Comparison of ENCODE assay signal across 25 mouse cellular contexts in the genomic region with DNA sequence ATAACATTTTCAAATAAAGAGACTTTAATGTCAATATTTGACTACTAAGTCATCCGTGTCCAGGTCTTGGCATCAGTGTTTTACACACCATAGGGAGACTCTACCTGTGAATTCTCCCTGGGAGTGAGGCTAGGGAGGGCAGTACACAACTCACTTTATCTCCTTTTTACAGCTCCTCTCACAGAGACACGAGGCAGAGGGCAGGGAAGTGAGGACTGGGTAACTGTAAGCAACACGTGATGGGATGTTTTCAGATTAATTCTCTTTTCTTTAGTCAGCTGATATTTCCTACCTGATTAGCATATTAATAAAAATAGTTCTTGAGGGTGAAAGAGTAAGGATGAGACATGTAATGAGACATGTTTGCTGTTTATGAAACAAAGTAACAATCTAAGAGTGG. TPM values are rescaled to one million over a fixed set of nuclear protein-coding genes. Genes with fewer than 3 reads are reported as not detected.
DNase-seq lines count a peak whose midpoint lies in the region; ATAC-seq and TF ChIP-seq lines count a peak whose summit lies in the region.
"Had no signal": no experiment of that assay in that cellular context is flagged by ENCODE, and none has a peak within 500 bp of the region (broad histone marks: within the 10 kb centered on the region; RNA-seq: fewer than 3 reads in every experiment).

No protein-coding gene starts in this region.

- H3K4me2 ChIP-seq in kidney, embryonic 15.5 days, result no peak overlapping the region
- H3K4me2 ChIP-seq in CH12.LX (ENCODE audit: insufficient read depth, low read depth, poor library complexity, severe bottlenecking), result 0 out of 2 replicates have a peak overlapping the region, but pooled peaks have one; percentile 50
- H3K4me2 ChIP-seq: heart, embryonic 13.5 days; hindbrain, embryonic 14.5 days had no signal

- H3K4me1 ChIP-seq in kidney, adult 2 months (ENCODE audit: control insufficient read depth, insufficient read depth, low read length), result peaks cover 2% of the 10 kb centered on the region; the same call in 1 of the 2 replicates
- H3K4me1 ChIP-seq in kidney, embryonic 15.5 days, result no peaks in the 10 kb centered on the region
- H3K4me1 ChIP-seq in CH12.LX (ENCODE audit: control insufficient read depth in 1 of 2, insufficient read depth in 2 of 2) (peaks cover 28 to 72% of the 10 kb centered on the region in 2 experiments), MEL (ENCODE audit: control insufficient read depth in 1 of 2, insufficient read depth in 2 of 2, low read length in 2 of 2) (peaks cover 14 to 27% of the 10 kb centered on the region in 2 experiments)

- no peak for TF ChIP-seq CTCF in kidney, adult 2 months (conservative IDR thresholded peaks at IDR 0.05; ENCODE audit: insufficient read depth, insufficient read length, low read depth, low read length)
- no peak for TF ChIP-seq CTCF in CH12.LX (conservative IDR thresholded peaks at IDR 0.05 in 1 of 2, IDR thresholded peaks at IDR 0.05 in 1 of 2; ENCODE audit: low read depth in 2 of 2, low read length in 2 of 2)
- TF ChIP-seq CTCF in MEL (IDR thresholded peaks at IDR 0.05 in 2 of 3, conservative IDR thresholded peaks at IDR 0.05 in 1 of 3; ENCODE audit: control insufficient read depth in 1 of 3, insufficient read depth in 1 of 3, low read depth in 2 of 3, low read length in 3 of 3, poor library complexity in 1 of 3, severe bottlenecking in 1 of 3), result no peak

- TF ChIP-seq POLR2A in kidney, adult 2 months (IDR thresholded peaks at IDR 0.05; ENCODE audit: low read depth, low read length), result no peak
- TF ChIP-seq POLR2A in CH12.LX (IDR thresholded peaks at IDR 0.05; ENCODE audit: low read depth, low read length) (no peak), MEL (IDR thresholded peaks at IDR 0.05; ENCODE audit: control insufficient read depth in 1 of 2, insufficient read depth in 1 of 2, low read depth in 1 of 2, low read length in 2 of 2, poor library complexity in 1 of 2) (no peak)

- dilution Hi-C loops in CH12.LX (cut with MboI; ENCODE audit: extremely low pct_ligation_motif_present, extremely low pct_unique_long_range_greater_than_20kb, low sequenced_read_pairs), result no loop called here

- no peaks in the 10 kb centered on the region for H3K27me3 ChIP-seq in kidney, adult 2 months (replicated peaks; ENCODE audit: control insufficient read depth, insufficient read depth, low read length)
- no peaks in the 10 kb centered on the region for H3K27me3 ChIP-seq in kidney, embryonic 15.5 days
- H3K27me3 ChIP-seq in CH12.LX (replicated peaks) (no peaks in the 10 kb centered on the region), MEL (ENCODE audit: control insufficient read depth in 1 of 2, insufficient read depth in 2 of 2, low read length in 2 of 2) (no peaks in the 10 kb centered on the region)
- H3K27me3 ChIP-seq: heart, embryonic 13.5 days; Patski had no signal

- H3K36me3 ChIP-seq in kidney, adult 2 months (ENCODE audit: control insufficient read depth, insufficient read depth, low read length), result no peaks in the 10 kb centered on the region
- no peaks in the 10 kb centered on the region for H3K36me3 ChIP-seq in kidney, embryonic 15.5 days
- no peaks in the 10 kb centered on the region for H3K36me3 ChIP-seq in CH12.LX (replicated peaks in 1 of 2; ENCODE audit: control insufficient read depth in 1 of 2, insufficient read depth in 1 of 2, low read length in 1 of 2)
- peaks cover 0 to 38% of the 10 kb centered on the region in 2 experiments; a peak in 2 of 4 replicates for H3K36me3 ChIP-seq in MEL (ENCODE audit: control insufficient read depth in 1 of 2, insufficient read depth in 2 of 2, low read length in 2 of 2)
- H3K36me3 ChIP-seq: heart, embryonic 10.5 days; heart, embryonic 13.5 days had no signal

- no peaks in the 10 kb centered on the region for H3K9me3 ChIP-seq in kidney, embryonic 15.5 days (replicated peaks)
- H3K9me3 ChIP-seq in CH12.LX (replicated peaks; ENCODE audit: low read length), result no peaks in the 10 kb centered on the region
- no peaks in the 10 kb centered on the region for H3K9me3 ChIP-seq in MEL (replicated peaks; ENCODE audit: insufficient read depth, low read length)
- H3K9me3 ChIP-seq: heart, embryonic 10.5 days; heart, embryonic 13.5 days had no signal

- TF ChIP-seq RAD21 in CH12.LX (IDR thresholded peaks at IDR 0.05; ENCODE audit: low read depth, low read length) (no peak), MEL (IDR thresholded peaks at IDR 0.05; ENCODE audit: low read depth, low read length) (no peak)

- no peak for ATAC-seq in kidney, embryonic 15.5 days (replicated peaks; ENCODE audit: low FRiP score)
- ATAC-seq: CD4-positive, CD25-positive, alpha-beta regulatory T cell, adult 4 months; forebrain, embryonic 14.5 days; forebrain, postnatal 0 days; hindbrain, postnatal 0 days; inflammation-experienced regulatory T-cells, adult 6 months; Patski had no signal

- WGBS in kidney, adult 2 months, result 26% methylated on average over 3 of the region's 3 CpGs
- 37% methylated on average over 3 of the region's 3 CpGs for WGBS in kidney, embryonic 15.5 days

- H3K79me2 ChIP-seq in CH12.LX (replicated peaks; ENCODE audit: control insufficient read depth, extremely low read depth, insufficient read depth, poor library complexity, severe bottlenecking) (peaks cover 5% of the 10 kb centered on the region), MEL (ENCODE audit: control insufficient read depth, insufficient read depth, low read length, poor library complexity) (no peaks in the 10 kb centered on the region)

- H3K27ac ChIP-seq in kidney, adult 2 months (ENCODE audit: insufficient read depth, low read depth, low read length), result no peak overlapping the region
- H3K27ac ChIP-seq in kidney, embryonic 15.5 days, result no peak overlapping the region
- H3K27ac ChIP-seq in CH12.LX (ENCODE audit: insufficient read depth, low read depth), result peak overlapping the region; percentile 97
- peak overlapping the region; percentile 41 for H3K27ac ChIP-seq in MEL (ENCODE audit: control insufficient read depth, low read depth, low read length)
- H3K27ac ChIP-seq: gastrocnemius, adult 2 months; heart, embryonic 10.5 days; heart, embryonic 13.5 days; hindbrain, embryonic 14.5 days; hindbrain, postnatal 0 days had no signal

- in situ Hi-C loops in CH12.LX (cut with MboI; ENCODE audit: low pct_ligation_motif_present, low pct_unique_long_range_greater_than_20kb, low sequenced_read_pairs), result no loop called here

- no peak overlapping the region for H3K9ac ChIP-seq in kidney, embryonic 15.5 days
- H3K9ac ChIP-seq in CH12.LX (ENCODE audit: insufficient read depth, low read depth) (peak overlapping the region; percentile 78), MEL (ENCODE audit: control insufficient read depth, low read depth, low read length, poor library complexity, severe bottlenecking) (no peak overlapping the region)
- H3K9ac ChIP-seq: forebrain, postnatal 0 days; heart, embryonic 13.5 days; hindbrain, embryonic 14.5 days had no signal

- peak; percentile 49 for DNase-seq in kidney, adult 2 months
- DNase-seq in CH12.LX (ENCODE audit: extremely low read depth), result no peak
- DNase-seq in MEL (ENCODE audit: low read depth, low spot score), result peak; percentile 59
- no peak for DNase-seq in thymus, postnatal 14 days
- no peak for DNase-seq in adrenal gland, adult 2 months
- DNase-seq: adrenal gland, postnatal 14 days; cerebellum, adult 11-12 months; cerebellum, adult 8-10 months; cerebellum, postnatal 14 days; forebrain, postnatal 0 days; gastrocnemius, adult 2 months; gastrocnemius, postnatal 14 days; heart, adult 18-20 months; heart, postnatal 14 days; heart, postnatal 4 days had no signal

- no peak overlapping the region for H3K4me3 ChIP-seq in kidney, adult 2 months (ENCODE audit: insufficient read depth, low read depth, low read length)
- H3K4me3 ChIP-seq in kidney, embryonic 15.5 days (replicated peaks), result no peak overlapping the region
- H3K4me3 ChIP-seq in CH12.LX (replicated peaks in 1 of 3; ENCODE audit: low read depth in 2 of 3, low read length in 2 of 3, poor library complexity in 1 of 3) (no peak overlapping the region), MEL (ENCODE audit: control insufficient read depth in 1 of 2, insufficient read depth in 1 of 2, low read depth in 2 of 2, low read length in 2 of 2) (no peak overlapping the region)
- H3K4me3 ChIP-seq: gastrocnemius, adult 2 months; heart, embryonic 10.5 days; heart, embryonic 13.5 days had no signal

- TF ChIP-seq EP300 in CH12.LX (IDR thresholded peaks at IDR 0.05; ENCODE audit: low read length), result no peak
- TF ChIP-seq EP300 in MEL (IDR thresholded peaks at IDR 0.05; ENCODE audit: low read depth in 1 of 2, low read length in 2 of 2), result peak; percentile 30 to 80; a peak in 2 of 4 replicates

TF ChIP-seq in CH12.LX, 34 proteins besides CTCF, POLR2A, EP300 and RAD21 (continues in another document):
- TF ChIP-seq MAX (IDR thresholded peaks at IDR 0.05; ENCODE audit: low read length) (no peak), SMC3 (IDR thresholded peaks at IDR 0.05; ENCODE audit: low read depth, low read length) (no peak), E2F4 (IDR thresholded peaks at IDR 0.05; ENCODE audit: insufficient replicate concordance, low read depth, low read length) (no peak), NRF1 (IDR thresholded peaks at IDR 0.05; ENCODE audit: low read depth, low read length) (no peak), MYC (IDR thresholded peaks at IDR 0.05; ENCODE audit: low read depth, low read length) (no peak), ZNF384 (IDR thresholded peaks at IDR 0.05; ENCODE audit: low read depth, low read length) (no peak), JUND (conservative IDR thresholded peaks at IDR 0.05; ENCODE audit: low read depth, low read length) (no peak)

TF ChIP-seq in MEL, 35 proteins besides CTCF, POLR2A, EP300 and RAD21 (continues in another document):
- no peak for TF ChIP-seq KAT2A (conservative IDR thresholded peaks at IDR 0.05; ENCODE audit: low read depth, low read length)
- TF ChIP-seq TBP (IDR thresholded peaks at IDR 0.05; ENCODE audit: low read depth, low read length), result no peak
- peak; percentile 88 for TF ChIP-seq MXI1 (IDR thresholded peaks at IDR 0.05; ENCODE audit: low read depth, low read length)
- TF ChIP-seq POLR2AphosphoS5 (IDR thresholded peaks at IDR 0.05; ENCODE audit: borderline replicate concordance, low read depth, low read length), result no peak
- TF ChIP-seq ETS1 (IDR thresholded peaks at IDR 0.05; ENCODE audit: low read depth, low read length), result peak; percentile 87
- peak; percentile 48; the same call in 1 of the 2 replicates for TF ChIP-seq TCF12 (IDR thresholded peaks at IDR 0.05; ENCODE audit: low read depth, low read length)

RNA-seq across cellular contexts. Expression of a gene that starts 51.8 kb away (rescaled TPM):
- polyA plus RNA-seq in kidney, adult 2 months (2012; rRNA removed), result 5.1 and 7.2 TPM in 2 replicates
- 1.1 and 1.8 TPM in 2 replicates for polyA plus RNA-seq in kidney, embryonic 15.5 days (2015; fragmentation: Nextera tagmentation; extraction: Ambion mirVana)
- total RNA-seq in CH12.LX (2012; rRNA removed), result not detected in 2 replicates
- total RNA-seq in CH12.LX (2014; rRNA removed), result not detected in 2 replicates
- polyA plus RNA-seq in CH12.LX (2012; ENCODE audit: insufficient read length, low read depth), result not detected in 2 replicates
- total RNA-seq in MEL (2012; rRNA removed), result 2.5 and 3.2 TPM in 2 replicates
- polyA plus RNA-seq in MEL (2012; ENCODE audit: insufficient read depth in 1 of 2, insufficient read length in 2 of 2, low read depth in 1 of 2, low replicate concordance in 2 of 2, missing spikeins in 1 of 2), result 1 to 10 TPM in 1 of 2 experiments, not detected in 1; 1.9 TPM
- 10 to 100 TPM in 1 of 2 experiments, 1 to 10 TPM in 1; 6.8 to 10.3 TPM for total RNA-seq in adrenal gland, adult 2 months (2021)
- 13.6 and 20.7 TPM in 2 replicates for polyA plus RNA-seq in adrenal gland, adult 2 months (2012; rRNA removed)
- polyA plus RNA-seq: C2C12 had no signal

Comparison
In these comparisons a context has a peak if more than half of its experiments do, and no peak if none do; other contexts are left out.
1. DNase-seq: peak in kidney, adult 2 months (single experiment) and MEL (single experiment); none in CH12.LX (single experiment), thymus, postnatal 14 days (single experiment) and adrenal gland, adult 2 months (single experiment).
2. H3K27ac ChIP-seq: peak in CH12.LX (single experiment) and MEL (single experiment); none in kidney, adult 2 months (single experiment) and kidney, embryonic 15.5 days (single experiment).